Mouse (Mus musculus): ENCODE measurements around the gene Stat6. TPM values are rescaled to one million over a fixed set of nuclear protein-coding genes. Genes with fewer than 3 reads are reported as not detected.

Stat6 gene
- polyA plus RNA-seq, 1 experiment from 2014 or later: 28.5 TPM

DNA sequence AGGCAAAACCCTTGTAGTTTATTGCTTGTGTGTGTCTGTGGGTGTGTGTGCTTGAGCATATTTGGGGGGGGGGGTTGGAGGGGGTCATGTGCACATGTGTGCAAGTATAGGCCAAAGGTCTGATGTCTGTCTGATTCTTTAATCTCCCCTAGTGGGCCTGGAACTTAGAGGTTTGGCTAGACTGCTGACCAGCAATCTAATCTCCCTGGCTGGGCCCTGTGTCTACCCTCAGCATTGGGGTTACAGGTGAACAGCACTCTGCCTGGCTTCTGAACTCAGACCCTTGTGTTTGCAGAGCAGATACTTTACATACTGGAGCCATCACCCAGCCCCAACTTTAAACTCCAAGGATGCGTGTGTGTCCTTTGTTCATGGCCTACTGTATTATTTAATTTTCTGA is 36.4 kb downstream of the Stat6 start:
- Histone ChIP-seq H3K4me3 (ENCODE audit: low read depth, low read length) (no peak overlapping the region), H3K27ac (ENCODE audit: low read depth) (no peak overlapping the region), H3K27me3 (replicated peaks; ENCODE audit: control insufficient read depth, insufficient read depth, low read length) (no peaks in the 10 kb centered on the region), H3K4me2 (ENCODE audit: low read length) (no peak overlapping the region), H3K4me1 (replicated peaks; ENCODE audit: control insufficient read depth, insufficient read depth, low read length) (0 out of 2 replicates have a peak, but pooled peaks cover 3% of the 10 kb centered on the region), H3K9me3 (ENCODE audit: control insufficient read depth, low read length) (no peaks in the 10 kb centered on the region), H3K36me3 (ENCODE audit: control insufficient read depth, insufficient read depth, low read length) (no peaks in the 10 kb centered on the region), H3K9ac (ENCODE audit: low read length) (no peak overlapping the region)
- WGBS: 93% methylated on average over 1 of the region's 1 CpGs
- ATAC-seq (replicated peaks; ENCODE audit: low FRiP score, low TSS enrichment, low read depth) (no peak), DNase-seq (ENCODE audit: low spot score) (no peak)

DNA sequence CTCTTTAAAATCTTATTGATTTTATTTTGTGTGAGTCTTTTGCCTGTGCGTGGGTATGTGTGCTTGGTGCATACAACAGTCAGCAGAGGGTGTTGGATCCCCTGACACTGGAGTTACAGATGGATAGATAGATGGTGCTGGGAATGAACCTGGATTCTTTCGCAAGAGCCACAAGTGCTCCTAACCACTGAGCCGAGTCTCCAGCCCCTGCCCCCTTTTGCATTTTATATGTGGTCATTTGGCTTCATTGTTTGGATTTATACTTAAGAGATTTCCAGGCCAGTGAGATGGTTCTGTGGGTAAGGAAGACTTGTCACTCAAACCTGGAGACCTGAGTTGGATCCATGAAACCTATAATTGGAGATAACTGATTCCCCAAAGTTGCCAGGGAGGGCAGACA is 37.1 kb downstream of the Stat6 start:
- WGBS: 91% methylated on average over 3 of the region's 3 CpGs
- H3K27ac ChIP-seq (ENCODE audit: low read depth): no peak overlapping the region
- no peak overlapping the region for H3K4me3 ChIP-seq (ENCODE audit: low read depth, low read length)
- H3K9me3 ChIP-seq (ENCODE audit: control insufficient read depth, low read length): no peaks in the 10 kb centered on the region
- no peak for DNase-seq (ENCODE audit: low spot score)
- H3K4me1 ChIP-seq (replicated peaks; ENCODE audit: control insufficient read depth, insufficient read depth, low read length): 0 out of 2 replicates have a peak, but pooled peaks cover 3% of the 10 kb centered on the region
- H3K9ac ChIP-seq (ENCODE audit: low read length): no peak overlapping the region
- no peaks in the 10 kb centered on the region for H3K27me3 ChIP-seq (replicated peaks; ENCODE audit: control insufficient read depth, insufficient read depth, low read length)
- no peak for ATAC-seq (replicated peaks; ENCODE audit: low FRiP score, low TSS enrichment, low read depth)
- H3K36me3 ChIP-seq (ENCODE audit: control insufficient read depth, insufficient read depth, low read length): no peaks in the 10 kb centered on the region
- H3K4me2 ChIP-seq (ENCODE audit: low read length): no peak overlapping the region

DNA sequence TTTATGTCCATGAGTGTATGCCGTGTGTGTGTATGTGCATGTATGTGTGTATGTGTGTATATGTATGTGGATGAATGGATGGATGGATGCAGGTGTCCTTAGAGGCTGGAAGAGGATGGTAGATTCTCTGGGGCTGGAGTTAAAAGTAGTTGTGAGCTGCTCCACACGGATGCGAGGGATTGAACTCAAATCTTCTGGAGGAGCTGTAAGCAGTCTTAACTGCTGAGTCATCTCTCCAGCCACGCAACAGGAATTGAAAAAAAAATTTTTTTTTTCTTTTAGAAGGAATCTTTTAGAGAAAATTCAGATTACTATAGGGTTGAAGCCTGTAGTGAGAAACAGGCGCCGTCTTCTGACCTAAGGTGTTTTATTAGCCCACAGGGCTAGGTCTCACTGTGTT is 40.1 kb downstream of the Stat6 start:
- 86% methylated on average over 6 of the region's 6 CpGs for WGBS
- H3K27me3 ChIP-seq (replicated peaks; ENCODE audit: control insufficient read depth, insufficient read depth, low read length): no peaks in the 10 kb centered on the region
- no peaks in the 10 kb centered on the region for H3K4me1 ChIP-seq (replicated peaks; ENCODE audit: control insufficient read depth, insufficient read depth, low read length)

DNA sequence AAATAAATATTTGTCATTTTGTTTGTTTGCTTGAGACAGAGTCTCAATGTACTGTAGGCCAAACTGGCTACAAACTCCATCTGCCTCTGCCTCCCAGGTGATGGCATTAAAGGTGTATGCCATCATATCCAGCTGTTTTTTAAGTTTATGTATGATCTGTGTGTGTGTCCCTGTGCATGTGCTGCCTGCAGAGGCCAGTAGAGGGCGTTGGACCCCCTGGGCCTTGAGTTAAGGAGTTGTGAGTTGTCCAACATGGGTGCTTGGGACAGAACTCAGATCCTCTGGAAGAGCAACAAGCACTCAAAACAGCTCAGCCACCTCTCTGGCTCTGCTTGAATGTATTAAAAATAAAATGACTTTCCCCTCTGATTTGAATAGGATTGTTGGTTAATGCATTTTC is 48.3 kb downstream of the Stat6 start:
- Histone ChIP-seq H3K4me1 (replicated peaks; ENCODE audit: control insufficient read depth, insufficient read depth, low read length) (no peaks in the 10 kb centered on the region), H3K27ac (ENCODE audit: low read depth) (no peak overlapping the region), H3K9ac (ENCODE audit: low read length) (no peak overlapping the region), H3K4me2 (ENCODE audit: low read length) (no peak overlapping the region), H3K36me3 (ENCODE audit: control insufficient read depth, insufficient read depth, low read length) (peaks cover 55% of the 10 kb centered on the region), H3K27me3 (replicated peaks; ENCODE audit: control insufficient read depth, insufficient read depth, low read length) (no peaks in the 10 kb centered on the region), H3K9me3 (ENCODE audit: control insufficient read depth, low read length) (no peaks in the 10 kb centered on the region), H3K4me3 (ENCODE audit: low read depth, low read length) (no peak overlapping the region)
- no peak for ATAC-seq (replicated peaks; ENCODE audit: low FRiP score, low TSS enrichment, low read depth)
- no peak for DNase-seq (ENCODE audit: low spot score)
- 19% methylated on average over 1 of the region's 1 CpGs for WGBS

More for the DNA sequence above, 40.1 kb downstream of the Stat6 start:
- no peak overlapping the region for H3K9ac ChIP-seq (ENCODE audit: low read length)
- ATAC-seq (replicated peaks; ENCODE audit: low FRiP score, low TSS enrichment, low read depth): no peak
- H3K9me3 ChIP-seq (ENCODE audit: control insufficient read depth, low read length): no peaks in the 10 kb centered on the region
- no peaks in the 10 kb centered on the region for H3K36me3 ChIP-seq (ENCODE audit: control insufficient read depth, insufficient read depth, low read length)
- DNase-seq (ENCODE audit: low spot score): no peak
- H3K4me2 ChIP-seq (ENCODE audit: low read length): no peak overlapping the region
- no peak overlapping the region for H3K4me3 ChIP-seq (ENCODE audit: low read depth, low read length)
- H3K27ac ChIP-seq (ENCODE audit: low read depth): no peak overlapping the region

DNA sequence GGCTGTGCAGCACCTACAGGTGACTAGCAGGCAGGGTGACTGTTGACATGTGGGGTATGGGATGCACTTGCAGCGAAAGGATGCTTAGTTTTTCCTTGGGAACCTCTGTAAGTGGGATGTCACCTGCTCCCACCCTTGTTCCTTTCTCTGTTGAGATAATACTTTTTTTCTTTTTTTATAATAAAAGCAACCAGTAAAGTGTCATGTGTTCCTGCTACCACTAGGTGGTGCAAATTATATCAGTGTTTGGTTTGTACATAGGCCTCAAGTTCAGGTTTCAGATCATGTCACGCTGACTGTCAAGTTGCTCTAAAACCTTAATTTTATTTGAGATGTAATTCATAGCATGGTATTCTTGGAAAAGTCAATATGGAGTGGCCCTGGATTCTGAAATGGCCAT is 51.9 kb downstream of the Stat6 start:
- Histone ChIP-seq H3K4me2 (ENCODE audit: low read length) (no peak overlapping the region), H3K27me3 (replicated peaks; ENCODE audit: control insufficient read depth, insufficient read depth, low read length) (no peaks in the 10 kb centered on the region), H3K4me3 (ENCODE audit: low read depth, low read length) (no peak overlapping the region), H3K9me3 (ENCODE audit: control insufficient read depth, low read length) (no peaks in the 10 kb centered on the region), H3K9ac (ENCODE audit: low read length) (no peak overlapping the region), H3K27ac (ENCODE audit: low read depth) (no peak overlapping the region), H3K4me1 (replicated peaks; ENCODE audit: control insufficient read depth, insufficient read depth, low read length) (no peaks in the 10 kb centered on the region), H3K36me3 (ENCODE audit: control insufficient read depth, insufficient read depth, low read length) (peaks cover 64% of the 10 kb centered on the region)
- ATAC-seq (replicated peaks; ENCODE audit: low FRiP score, low TSS enrichment, low read depth): 0 out of 2 replicates have a peak, but pooled peaks have one; percentile 40
- 57% methylated on average over 2 of the region's 2 CpGs for WGBS
- no peak for DNase-seq (ENCODE audit: low spot score)

DNA sequence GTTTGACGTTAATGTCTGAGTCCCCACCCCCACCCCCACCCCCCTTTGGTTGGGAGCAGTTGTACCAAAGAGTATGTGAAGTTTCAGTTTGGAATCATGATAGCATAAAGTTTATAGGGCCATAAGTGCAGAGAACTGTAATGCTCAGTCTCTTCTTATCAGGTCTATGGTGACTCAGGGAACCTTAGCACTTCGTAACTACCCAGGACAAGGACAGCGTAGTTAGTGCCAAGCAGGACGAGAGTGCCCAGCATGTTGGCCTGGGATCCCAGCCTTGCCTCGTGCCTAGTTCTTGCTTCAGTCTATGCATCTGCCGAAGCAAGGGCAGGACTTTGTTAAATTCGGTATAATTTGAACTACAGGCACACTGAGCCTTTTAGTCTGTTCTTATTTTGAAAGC is 53.0 kb downstream of the Stat6 start:
- DNase-seq (ENCODE audit: low spot score): no peak
- Histone ChIP-seq H3K36me3 (ENCODE audit: control insufficient read depth, insufficient read depth, low read length) (peaks cover 57% of the 10 kb centered on the region), H3K9me3 (ENCODE audit: control insufficient read depth, low read length) (no peaks in the 10 kb centered on the region), H3K9ac (ENCODE audit: low read length) (no peak overlapping the region), H3K27ac (ENCODE audit: low read depth) (no peak overlapping the region), H3K4me3 (ENCODE audit: low read depth, low read length) (no peak overlapping the region), H3K4me2 (ENCODE audit: low read length) (no peak overlapping the region), H3K27me3 (replicated peaks; ENCODE audit: control insufficient read depth, insufficient read depth, low read length) (no peaks in the 10 kb centered on the region), H3K4me1 (replicated peaks; ENCODE audit: control insufficient read depth, insufficient read depth, low read length) (no peaks in the 10 kb centered on the region)
- no peak for ATAC-seq (replicated peaks; ENCODE audit: low FRiP score, low TSS enrichment, low read depth)
- 95% methylated on average over 7 of the region's 7 CpGs for WGBS

DNA sequence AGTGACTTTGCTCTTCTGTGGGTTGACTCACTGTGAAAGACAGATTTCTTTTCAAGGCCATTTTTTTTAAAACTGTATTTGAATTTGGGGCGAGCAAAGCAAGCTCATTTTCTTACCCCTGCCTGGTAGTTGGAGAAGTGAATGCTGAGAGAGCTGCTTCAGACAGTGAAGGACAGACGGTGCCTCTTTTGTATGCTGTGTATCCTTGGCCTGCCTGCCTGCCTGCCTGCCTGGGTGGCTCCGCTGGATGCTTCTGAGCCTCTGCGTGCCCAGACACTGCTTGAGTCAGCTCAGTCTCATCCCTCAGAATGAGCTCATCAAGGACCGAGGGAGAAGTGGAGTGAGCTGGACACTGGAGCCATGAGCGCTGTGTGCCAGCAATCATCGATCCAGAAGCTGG is 56.2 kb downstream of the Stat6 start:
- no peaks in the 10 kb centered on the region for H3K9me3 ChIP-seq (ENCODE audit: control insufficient read depth, low read length)
- no peaks in the 10 kb centered on the region for H3K27me3 ChIP-seq (replicated peaks; ENCODE audit: control insufficient read depth, insufficient read depth, low read length)
- no peaks in the 10 kb centered on the region for H3K4me1 ChIP-seq (replicated peaks; ENCODE audit: control insufficient read depth, insufficient read depth, low read length)
- H3K36me3 ChIP-seq (ENCODE audit: control insufficient read depth, insufficient read depth, low read length): peaks cover 34% of the 10 kb centered on the region
- DNase-seq (ENCODE audit: low spot score): no peak
- H3K9ac ChIP-seq (ENCODE audit: low read length): no peak overlapping the region
- no peak for ATAC-seq (replicated peaks; ENCODE audit: low FRiP score, low TSS enrichment, low read depth)
- H3K4me3 ChIP-seq (ENCODE audit: low read depth, low read length): no peak overlapping the region
- H3K27ac ChIP-seq (ENCODE audit: low read depth): no peak overlapping the region
- WGBS: 96% methylated on average over 7 of the region's 7 CpGs
- H3K4me2 ChIP-seq (ENCODE audit: low read length): no peak overlapping the region

DNA sequence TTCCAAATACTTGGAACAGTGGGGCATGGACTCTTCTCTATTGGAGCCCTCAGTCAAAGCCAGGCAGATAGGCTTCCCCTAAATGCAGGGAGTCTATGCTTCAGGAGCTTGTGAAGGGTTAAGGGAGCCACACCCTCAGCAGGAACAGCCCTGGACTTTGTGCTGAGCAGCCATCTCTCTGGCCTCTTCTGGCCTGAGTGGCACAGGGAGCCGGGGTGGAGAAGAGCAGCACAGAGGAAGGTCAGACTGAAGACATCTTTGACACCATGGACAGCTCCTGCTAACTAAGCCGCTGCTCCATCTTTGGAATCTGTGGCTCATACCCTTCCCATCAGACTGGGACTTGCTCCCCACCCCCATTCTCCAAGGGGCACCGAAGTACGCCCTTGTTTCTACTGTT is 60.5 kb downstream of the Stat6 start:
- Histone ChIP-seq H3K4me2 (ENCODE audit: low read length) (no peak overlapping the region), H3K27me3 (replicated peaks; ENCODE audit: control insufficient read depth, insufficient read depth, low read length) (no peaks in the 10 kb centered on the region), H3K4me3 (ENCODE audit: low read depth, low read length) (0 out of 2 replicates have a peak overlapping the region, but pooled peaks have one; percentile 2), H3K9me3 (ENCODE audit: control insufficient read depth, low read length) (no peaks in the 10 kb centered on the region), H3K9ac (ENCODE audit: low read length) (no peak overlapping the region), H3K4me1 (replicated peaks; ENCODE audit: control insufficient read depth, insufficient read depth, low read length) (peaks cover 3% of the 10 kb centered on the region; the same call in 1 of the 2 replicates), H3K27ac (ENCODE audit: low read depth) (no peak overlapping the region), H3K36me3 (ENCODE audit: control insufficient read depth, insufficient read depth, low read length) (no peaks in the 10 kb centered on the region)
- DNase-seq (ENCODE audit: low spot score): peak; percentile 64
- 36% methylated on average over 4 of the region's 4 CpGs for WGBS
- no peak for ATAC-seq (replicated peaks; ENCODE audit: low FRiP score, low TSS enrichment, low read depth)

DNA sequence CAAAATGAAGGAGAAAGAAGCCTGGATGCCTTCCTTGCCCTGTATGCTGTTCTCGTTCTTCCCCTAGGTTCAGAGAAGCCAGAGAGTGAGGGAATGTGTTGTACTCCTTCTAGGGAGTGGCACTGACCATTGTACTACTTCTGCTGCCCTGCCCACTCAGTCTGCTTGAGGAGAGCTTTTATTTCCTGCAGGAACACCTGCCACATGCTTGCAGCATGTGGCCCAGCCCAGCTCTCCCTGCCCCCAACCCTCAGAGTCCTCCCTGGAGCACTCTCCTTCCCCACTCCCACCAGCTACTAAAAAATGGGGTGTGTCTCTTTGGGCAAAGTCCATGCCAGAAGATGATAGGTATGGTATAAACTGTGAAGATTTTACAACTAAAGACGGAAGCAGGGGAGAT is 61.5 kb downstream of the Stat6 start:
- Histone ChIP-seq H3K9me3 (ENCODE audit: control insufficient read depth, low read length) (no peaks in the 10 kb centered on the region), H3K27me3 (replicated peaks; ENCODE audit: control insufficient read depth, insufficient read depth, low read length) (no peaks in the 10 kb centered on the region), H3K4me1 (replicated peaks; ENCODE audit: control insufficient read depth, insufficient read depth, low read length) (peaks cover 3% of the 10 kb centered on the region; the same call in 1 of the 2 replicates), H3K36me3 (ENCODE audit: control insufficient read depth, insufficient read depth, low read length) (no peaks in the 10 kb centered on the region), H3K27ac (ENCODE audit: low read depth) (no peak overlapping the region), H3K9ac (ENCODE audit: low read length) (no peak overlapping the region), H3K4me2 (ENCODE audit: low read length) (no peak overlapping the region), H3K4me3 (ENCODE audit: low read depth, low read length) (no peak overlapping the region)
- ATAC-seq (replicated peaks; ENCODE audit: low FRiP score, low TSS enrichment, low read depth) (peak; percentile 62; the same call in 1 of the 2 replicates), DNase-seq (ENCODE audit: low spot score) (peak; percentile 64)
- 47% methylated on average over 2 of the region's 2 CpGs for WGBS

Data from intestine, embryonic 14.5 days (tissue).